Mouse (Mus musculus) small intestine, adult 2 months (tissue): ENCODE measurements at regions not wholly inside any gene's neighbourhood (a gene's known extent, or its start where the extent isn't known, plus 50 kb on each side); places are given as distances from the start of the nearest gene placed in this dataset.
A peak's percentile ranks its signal among the peaks of the same experiment; 100 is the strongest.

Experiments
- H3K27ac ChIP-seq: fragments of 200-500 bp; 2 replicates; pipeline ENCODE4 v1.5.1; 2012; ENCODE audit warnings: low read depth, low read length, control low read depth, inconsistent platforms; ENCODE audit not compliant: insufficient read depth
- H3K27me3 ChIP-seq: fragments of 200-500 bp; 2 replicates; pipeline ENCODE4 v1.6.1; 2012; ENCODE audit warnings: mild to moderate bottlenecking, moderate library complexity, low read length, inconsistent platforms; ENCODE audit not compliant: control insufficient read depth, insufficient read depth
- H3K36me3 ChIP-seq: fragments of 200-500 bp; 2 replicates; pipeline ENCODE4 v1.6.1; 2012; ENCODE audit warnings: mild to moderate bottlenecking, low read length, control low read depth, inconsistent platforms; ENCODE audit not compliant: control insufficient read depth, insufficient read depth
- H3K4me1 ChIP-seq: fragments of 200-500 bp; 2 replicates; pipeline ENCODE4 v1.6.1; 2012; ENCODE audit warnings: low read length, inconsistent platforms, mixed read lengths; ENCODE audit not compliant: control insufficient read depth, insufficient read depth, insufficient read length
- H3K4me3 ChIP-seq: fragments of 200-500 bp; 2 replicates; pipeline ENCODE4 v1.5.1; 2012; ENCODE audit warnings: low read depth, mild to moderate bottlenecking, control low read depth, inconsistent platforms, low read length, moderate library complexity
- CTCF ChIP-seq: fragments of 200-500 bp; IDR thresholded peaks from 2 replicates; pipeline ENCODE4 v1.5.1; 2012; ENCODE audit warnings: low read depth, mild to moderate bottlenecking, control low read depth, inconsistent platforms, low read length, moderate library complexity, mixed read lengths; ENCODE audit not compliant: insufficient replicate concordance, insufficient read length; ENCODE audit errors: extremely low read depth
- POLR2A ChIP-seq: fragments of 200-500 bp; IDR thresholded peaks from 2 replicates; pipeline ENCODE4 v1.6.1; 2012; ENCODE audit warnings: low read depth, mild to moderate bottlenecking, control low read depth, inconsistent platforms, low read length, moderate library complexity
- WGBS: fragments of 180-500 bp; shearing (Covaris S2); methylation state at CpG from one replicate; pipeline ENCODE4 v1.1.7; 2018; 5-methylcytosine and 5-hydroxymethylcytosine counted together

GRCm38 (mm10) chr15:93845801-93846200 is 250.1 kb upstream of the Prickle1 start:
- H3K27me3 ChIP-seq = no peaks in the 10 kb centered on the region
- 71% methylated on average over 6 of the region's 6 CpGs for WGBS
- H3K27ac ChIP-seq = no peak overlapping the region
- no peaks in the 10 kb centered on the region for H3K4me1 ChIP-seq
- H3K4me3 ChIP-seq = no peak overlapping the region
- TF ChIP-seq CTCF = no peak
- no peak for TF ChIP-seq POLR2A
- H3K36me3 ChIP-seq = no peaks in the 10 kb centered on the region

- Histone ChIP-seq H3K36me3 (no peaks in the 10 kb centered on the region), H3K4me1 (no peaks in the 10 kb centered on the region), H3K27ac (no peak overlapping the region), H3K27me3 (no peaks in the 10 kb centered on the region), H3K4me3 (no peak overlapping the region)
- TF ChIP-seq POLR2A = no peak
- TF ChIP-seq CTCF = no peak
- WGBS = 70% methylated on average over 1 of the region's 1 CpGs
Measured at GRCm38 (mm10) chr15:93832956-93833355, 237.3 kb upstream of the Prickle1 start.

- H3K27ac ChIP-seq = no peak overlapping the region
- no peak for TF ChIP-seq POLR2A
- no peak for TF ChIP-seq CTCF
- peak overlapping the region; percentile 12 for H3K4me3 ChIP-seq
- 62% methylated on average over 14 of the region's 14 CpGs for WGBS
- H3K36me3 ChIP-seq = no peaks in the 10 kb centered on the region
- H3K4me1 ChIP-seq = no peaks in the 10 kb centered on the region
- no peaks in the 10 kb centered on the region for H3K27me3 ChIP-seq
Measured at GRCm38 (mm10) chr15:93832431-93832936, 236.8 kb upstream of the Prickle1 start.

- H3K36me3 ChIP-seq = no peaks in the 10 kb centered on the region
- WGBS = 79% methylated on average over 3 of the region's 3 CpGs
Measured at GRCm38 (mm10) chr15:93831148-93831547, 235.5 kb upstream of the Prickle1 start.

GRCm38 (mm10) chr15:93824729-93825694 is 229.3 kb upstream of the Prickle1 start:
- H3K36me3 ChIP-seq = no peaks in the 10 kb centered on the region
- no peak overlapping the region for H3K27ac ChIP-seq
- no peak overlapping the region for H3K4me3 ChIP-seq
- no peaks in the 10 kb centered on the region for H3K27me3 ChIP-seq
- no peak for TF ChIP-seq CTCF
- no peak for TF ChIP-seq POLR2A
- no peaks in the 10 kb centered on the region for H3K4me1 ChIP-seq
- 51% methylated on average over 28 of the region's 28 CpGs for WGBS

More at GRCm38 (mm10) chr15:93831148-93831547, 235.5 kb upstream of the Prickle1 start:
- no peak overlapping the region for H3K4me3 ChIP-seq
- no peak for TF ChIP-seq CTCF
- no peak for TF ChIP-seq POLR2A
- H3K27ac ChIP-seq = no peak overlapping the region
- no peaks in the 10 kb centered on the region for H3K27me3 ChIP-seq
- no peaks in the 10 kb centered on the region for H3K4me1 ChIP-seq

GRCm38 (mm10) chr15:93821236-93821635 is 225.5 kb upstream of the Prickle1 start:
- H3K4me1 ChIP-seq = no peaks in the 10 kb centered on the region
- H3K4me3 ChIP-seq = no peak overlapping the region
- no peak overlapping the region for H3K27ac ChIP-seq
- no peaks in the 10 kb centered on the region for H3K36me3 ChIP-seq
- no peaks in the 10 kb centered on the region for H3K27me3 ChIP-seq
- 37% methylated on average over 6 of the region's 6 CpGs for WGBS
- TF ChIP-seq CTCF (no peak), POLR2A (no peak)

- Histone ChIP-seq H3K27me3 (no peaks in the 10 kb centered on the region), H3K4me1 (no peaks in the 10 kb centered on the region), H3K27ac (no peak overlapping the region), H3K36me3 (no peaks in the 10 kb centered on the region), H3K4me3 (no peak overlapping the region)
- WGBS = 47% methylated on average over 7 of the region's 7 CpGs
- TF ChIP-seq CTCF (no peak), POLR2A (no peak)
Measured at GRCm38 (mm10) chr15:93812011-93812410, 216.3 kb upstream of the Prickle1 start.
